Mouse (Mus musculus) left cerebral cortex, adult 2 months (tissue): ENCODE data around the gene Prkch. TPM values are rescaled to one million over a fixed set of nuclear protein-coding genes. Genes with fewer than 3 reads are reported as not detected.

Experiments
- DNase-seq, 2 experiments: peaks; one replicate each; pipeline ENCODE4 v3.0.0; 2021 to 2022; ENCODE audit warnings: low spot score in 2 of 2, mixed read lengths in 1 of 2; ENCODE audit errors: extremely low spot score in 1 of 2
- H3K27ac ChIP-seq: fragments of 200-600 bp; 2 replicates; pipeline ENCODE4 v1.8.1; 2022
- H3K4me3 ChIP-seq: fragments of 200-600 bp; 2 replicates; pipeline ENCODE4 v1.8.1; 2022
- CTCF ChIP-seq: fragments of 200-600 bp; IDR thresholded peaks from 2 replicates; pipeline ENCODE4 v1.8.1; 2022; ENCODE audit warnings: antibody characterized with exemption, mild to moderate bottlenecking, moderate library complexity
- intact Hi-C: fragments of 180-260 bp; cut with DNase I; formaldehyde crosslinking; loops from one replicate; pipeline ENCODE4 v1.15.1; 2025
- total RNA-seq, 2 experiments: library from RNA; stranded (reverse); gene quantifications; 2 replicates each; pipeline ENCODE4 v1.2.3; 2021

Prkch gene
- total RNA-seq, 2 experiments from 2014 or later = 4.1 to 5.7 TPM

- peak; percentile 59 to 64 for DNase-seq
- Histone ChIP-seq H3K4me3 (no peak overlapping the region), H3K27ac (no peak overlapping the region)
- peak; percentile 75 for TF ChIP-seq CTCF
- intact Hi-C loops = loop anchor here (1.0 to 10.0 kb wide), 3 partner anchors 106 to 679 kb away; no protein-coding TSS in a partner anchor
Observed at GRCm38 (mm10) chr12:73693347-73693746, 108.8 kb downstream of the Prkch start.

DNA sequence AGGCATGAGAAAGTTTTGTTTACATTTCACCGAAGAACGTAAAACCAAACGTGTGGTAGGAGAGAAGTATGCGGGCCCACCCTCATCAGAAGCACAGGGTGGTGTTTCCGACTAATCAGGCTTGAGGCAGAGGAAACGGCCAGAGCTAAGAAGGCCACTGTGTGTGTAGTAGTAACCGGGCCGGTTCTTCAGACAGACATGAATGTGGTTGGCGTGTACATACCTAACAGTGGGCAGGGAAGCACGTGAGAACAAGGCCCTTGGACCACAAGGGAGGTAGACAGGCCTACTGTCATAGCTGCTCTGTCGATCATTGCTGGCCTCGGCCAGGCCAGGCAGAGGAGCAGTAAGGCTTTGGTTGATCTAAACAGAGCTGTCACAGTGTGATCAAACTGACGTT is 110.1 kb downstream of the Prkch start:
- no peak for TF ChIP-seq CTCF
- intact Hi-C loops = loop anchor here (5.0 to 10.0 kb wide), 2 partner anchors 107 to 680 kb away; no protein-coding TSS in a partner anchor
- H3K4me3 ChIP-seq = no peak overlapping the region
- DNase-seq = no peak
- H3K27ac ChIP-seq = no peak overlapping the region

- DNase-seq = no peak
- no peak; the same call in 1 of the 2 replicates for TF ChIP-seq CTCF
- intact Hi-C loops = loop anchor here (10.0 kb wide), 1 partner anchor 680 kb away; no protein-coding TSS in a partner anchor
- no peak overlapping the region for H3K4me3 ChIP-seq
- H3K27ac ChIP-seq = no peak overlapping the region
Observed at GRCm38 (mm10) chr12:73695110-73695509, 110.5 kb downstream of the Prkch start.

DNA sequence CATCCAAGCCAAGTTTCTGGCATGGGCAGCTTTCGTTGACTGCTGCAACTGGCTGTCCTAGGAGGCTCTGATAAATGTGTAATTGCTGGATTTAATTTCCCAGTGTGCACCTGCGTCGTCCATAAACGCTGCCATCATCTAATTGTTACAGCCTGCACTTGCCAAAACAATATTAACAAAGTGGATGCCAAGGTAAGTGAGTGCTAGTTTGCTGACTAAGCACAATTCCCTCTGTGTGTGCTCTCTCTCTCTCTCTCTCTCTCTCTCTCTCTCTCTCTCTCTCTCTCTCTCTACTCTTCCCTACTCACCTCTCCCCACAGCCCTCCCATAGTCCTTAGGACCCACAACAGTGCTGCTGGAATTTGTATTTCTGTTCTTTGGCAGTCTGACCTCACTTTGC is 111.5 kb downstream of the Prkch start:
- Histone ChIP-seq H3K4me3 (no peak overlapping the region), H3K27ac (no peak overlapping the region)
- intact Hi-C loops = loop anchor here (10.0 kb wide), 1 partner anchor 681 kb away; no protein-coding TSS in a partner anchor
- DNase-seq = no peak
- TF ChIP-seq CTCF = no peak

DNA sequence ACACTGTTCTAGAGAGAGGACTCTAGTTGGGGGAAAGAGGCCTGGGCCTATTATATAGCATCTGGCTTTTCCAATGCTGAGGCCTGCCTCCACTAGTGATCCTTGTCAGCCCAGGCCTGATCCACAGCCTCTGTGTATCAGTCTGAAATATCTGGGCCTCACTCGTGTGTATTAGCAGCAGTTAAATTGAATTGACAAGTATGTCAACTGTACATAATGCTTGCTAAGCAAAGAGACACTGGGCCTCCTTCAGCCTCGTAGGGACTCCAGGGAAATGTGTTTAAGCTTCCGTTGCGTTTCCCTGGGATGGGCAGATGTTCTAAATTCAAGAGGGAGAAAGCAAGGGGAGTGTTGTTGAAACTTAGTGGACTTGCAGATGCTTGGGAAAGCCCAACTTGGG is 112.3 kb downstream of the Prkch start:
- no peak for TF ChIP-seq CTCF
- H3K27ac ChIP-seq = no peak overlapping the region
- no peak overlapping the region for H3K4me3 ChIP-seq
- intact Hi-C loops = loop anchor here (10.0 kb wide), 1 partner anchor 682 kb away; no protein-coding TSS in a partner anchor
- DNase-seq = no peak

DNA sequence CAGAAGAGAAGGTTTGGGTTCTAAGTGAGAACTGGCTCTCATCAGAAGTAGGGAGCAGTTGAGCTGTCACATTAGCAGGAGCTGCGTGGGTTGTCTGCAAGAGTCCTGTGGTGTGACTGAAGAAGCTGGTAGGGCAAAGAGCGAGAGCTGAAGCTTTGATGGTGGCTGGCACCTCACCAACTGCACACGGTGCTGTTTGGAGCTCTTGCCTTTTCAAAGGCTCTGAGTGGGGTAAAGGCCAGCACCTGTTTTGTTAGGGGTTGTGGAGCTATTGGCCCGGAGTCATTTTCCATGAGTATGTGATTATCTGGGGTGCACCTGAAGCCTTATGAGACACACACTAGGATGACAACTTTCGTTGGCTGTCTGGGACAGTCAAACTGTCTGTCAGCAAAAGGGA is 113.8 kb downstream of the Prkch start:
- no peak for TF ChIP-seq CTCF
- DNase-seq = no peak
- H3K27ac ChIP-seq = no peak overlapping the region
- intact Hi-C loops = loop anchor here (10.0 kb wide), 1 partner anchor 684 kb away; no protein-coding TSS in a partner anchor
- no peak overlapping the region for H3K4me3 ChIP-seq

GRCm38 (mm10) chr12:73698841-73699240 is 114.2 kb downstream of the Prkch start:
- intact Hi-C loops = loop anchor here (10.0 kb wide), 1 partner anchor 684 kb away; no protein-coding TSS in a partner anchor

DNA sequence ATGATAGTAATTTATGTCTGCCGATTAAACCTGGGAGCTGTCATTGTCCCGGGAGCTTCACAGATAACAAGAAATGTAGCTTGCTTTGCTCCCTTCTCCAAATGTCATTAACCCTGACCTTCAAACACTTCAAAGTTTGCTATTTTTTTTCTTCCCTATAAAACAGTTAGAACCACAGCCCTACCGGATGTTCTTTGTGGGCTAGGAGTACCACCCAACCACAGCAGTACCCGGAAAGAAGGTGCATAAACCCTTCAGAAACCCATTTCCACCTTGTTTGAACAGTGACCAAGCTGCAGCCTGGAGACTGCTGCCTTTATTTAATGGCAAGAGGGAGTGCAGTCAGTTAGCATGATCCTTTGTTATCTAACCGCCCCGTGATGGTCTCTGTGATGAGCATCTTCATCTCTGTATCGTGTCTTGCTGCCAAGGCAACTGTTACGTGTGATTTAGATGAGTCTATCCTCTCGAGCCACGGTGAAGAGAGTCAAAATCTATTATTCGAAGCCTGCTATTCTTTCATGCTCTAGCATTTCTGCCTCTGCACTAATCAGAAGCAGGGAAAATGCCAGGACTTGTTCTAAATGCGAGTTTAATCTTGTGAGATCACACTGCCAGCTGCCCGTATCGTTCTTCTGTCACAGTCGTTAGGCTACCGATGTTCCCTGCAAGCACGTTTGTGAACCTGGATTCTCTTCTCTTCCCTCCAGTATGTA is 115.0 kb downstream of the Prkch start:
- peak in 1 of 2 experiments; percentile 17 for DNase-seq
- intact Hi-C loops = loop anchor here (10.0 kb wide), 3 partner anchors 235 to 1695 kb away; partner anchors contain the start of gene Gm49321
- Histone ChIP-seq H3K27ac (no peak overlapping the region; the same call in 1 of the 2 replicates), H3K4me3 (peak overlapping the region; percentile 11; the same call in 1 of the 2 replicates)
- no peak for TF ChIP-seq CTCF

More at GRCm38 (mm10) chr12:73698841-73699240, 114.2 kb downstream of the Prkch start:
- no peak for TF ChIP-seq CTCF
- Histone ChIP-seq H3K4me3 (no peak overlapping the region), H3K27ac (no peak overlapping the region)
- no peak for DNase-seq

DNA sequence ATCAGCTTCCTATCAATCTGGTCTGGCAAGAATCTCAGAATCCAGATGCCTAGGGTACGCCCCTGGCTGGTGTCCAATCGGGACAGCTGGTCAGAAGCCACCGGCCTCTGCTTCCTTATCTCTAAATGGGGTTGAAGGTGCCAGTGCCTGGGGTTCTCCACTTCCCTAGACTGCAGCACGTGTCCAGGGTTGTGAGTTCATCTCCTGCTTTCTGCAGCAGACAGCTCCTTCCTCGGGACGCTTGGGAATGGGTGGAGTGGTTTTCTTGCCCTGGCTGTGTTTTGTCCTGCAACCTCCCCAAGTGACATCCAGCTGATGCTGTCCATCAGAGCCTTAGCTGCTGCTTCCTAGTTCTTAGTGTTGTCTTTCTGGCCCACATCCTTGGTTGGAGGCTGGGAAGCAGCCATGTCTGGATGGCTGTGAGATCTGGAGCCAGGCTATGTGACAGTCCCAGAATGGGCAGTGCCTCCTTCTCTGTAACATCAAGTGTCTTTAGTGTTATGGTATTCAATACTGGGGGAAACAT is 116.0 kb downstream of the Prkch start:
- TF ChIP-seq CTCF = no peak
- intact Hi-C loops = loop anchor here (10.0 kb wide), 2 partner anchors 234 to 1694 kb away; partner anchors contain the start of gene Gm49321
- DNase-seq = no peak
- Histone ChIP-seq H3K27ac (no peak overlapping the region), H3K4me3 (no peak overlapping the region)

GRCm38 (mm10) chr12:73701999-73702398 is 117.4 kb downstream of the Prkch start:
- TF ChIP-seq CTCF = no peak
- no peak overlapping the region for H3K4me3 ChIP-seq
- no peak overlapping the region for H3K27ac ChIP-seq
- DNase-seq = no peak
- intact Hi-C loops = loop anchor here (10.0 kb wide), 2 partner anchors 233 to 1693 kb away; partner anchors contain the start of gene Gm49321

GRCm38 (mm10) chr12:73704382-73704781 is 119.8 kb downstream of the Prkch start:
- intact Hi-C loops = loop anchor here (1.0 to 10.0 kb wide), 4 partner anchors 230 to 1690 kb away; partner anchors contain the start of genes Gm11042 and Gm49321
- Histone ChIP-seq H3K27ac (no peak overlapping the region), H3K4me3 (no peak overlapping the region)
- peak; percentile 23; the same call in 1 of the 2 replicates for TF ChIP-seq CTCF
- no peak for DNase-seq
